Mouse (Mus musculus): ENCODE data around the gene Hist1h2bh. TPM values are rescaled to one million over a fixed set of nuclear protein-coding genes. Genes with fewer than 3 reads are reported as not detected.
"Not testable (repeated sequence)": the region's sequence is repeated elsewhere in the genome, so short reads cannot be mapped to it uniquely, and the experiment has no call there.

The Hist1h2bh gene
- 91.4 and 108 TPM in 2 replicates for total RNA-seq (2017)

- ATAC-seq (replicated peaks; ENCODE audit: low read depth, poor library complexity, severe bottlenecking): peak; percentile 84
Measured at GRCm38 (mm10) chr13:23542999-23543607, at the start of gene Hist1h2bh. Gene Hist1h2bh, minus strand, starts transcription at chr13:23543392.

GRCm38 (mm10) chr13:23592614-23593013 lies 49.4 kb upstream of the Hist1h2bh start:
- no peak for ATAC-seq (replicated peaks; ENCODE audit: low read depth, poor library complexity, severe bottlenecking)

- not testable (repeated sequence) for ATAC-seq (replicated peaks; ENCODE audit: low read depth, poor library complexity, severe bottlenecking)
Measured at GRCm38 (mm10) chr13:23591886-23592285, 48.7 kb upstream of the Hist1h2bh start.

GRCm38 (mm10) chr13:23591206-23591605 lies 48.0 kb upstream of the Hist1h2bh start:
- ATAC-seq (replicated peaks; ENCODE audit: low read depth, poor library complexity, severe bottlenecking): no peak

GRCm38 (mm10) chr13:23586940-23587225 lies 43.7 kb upstream of the Hist1h2bh start:
- ATAC-seq (replicated peaks; ENCODE audit: low read depth, poor library complexity, severe bottlenecking): no peak

- ATAC-seq (replicated peaks; ENCODE audit: low read depth, poor library complexity, severe bottlenecking): no peak
Measured at GRCm38 (mm10) chr13:23586099-23586939, 43.1 kb upstream of the Hist1h2bh start.

GRCm38 (mm10) chr13:23585442-23586098 lies 42.4 kb upstream of the Hist1h2bh start:
- peak; percentile 67 for ATAC-seq (replicated peaks; ENCODE audit: low read depth, poor library complexity, severe bottlenecking)

- ATAC-seq (replicated peaks; ENCODE audit: low read depth, poor library complexity, severe bottlenecking): peak; percentile 9; the same call in 1 of the 2 replicates
Measured at GRCm38 (mm10) chr13:23585029-23585441, 41.8 kb upstream of the Hist1h2bh start.

- no peak for ATAC-seq (replicated peaks; ENCODE audit: low read depth, poor library complexity, severe bottlenecking)
Measured at GRCm38 (mm10) chr13:23584331-23584730, 41.1 kb upstream of the Hist1h2bh start.

GRCm38 (mm10) chr13:23583387-23584068 lies 40.3 kb upstream of the Hist1h2bh start:
- no peak for ATAC-seq (replicated peaks; ENCODE audit: low read depth, poor library complexity, severe bottlenecking)

- ATAC-seq (replicated peaks; ENCODE audit: low read depth, poor library complexity, severe bottlenecking): peak; percentile 4; the same call in 1 of the 2 replicates
Measured at GRCm38 (mm10) chr13:23582219-23583056, 39.2 kb upstream of the Hist1h2bh start.

- ATAC-seq (replicated peaks; ENCODE audit: low read depth, poor library complexity, severe bottlenecking): peak; percentile 70
Measured at GRCm38 (mm10) chr13:23581408-23582218, 38.4 kb upstream of the Hist1h2bh start, which contains the start of gene Hist1h4d. Gene Hist1h4d, plus strand, starts transcription at chr13:23581598.

- ATAC-seq (replicated peaks; ENCODE audit: low read depth, poor library complexity, severe bottlenecking): no peak
Measured at GRCm38 (mm10) chr13:23577835-23578234, 34.6 kb upstream of the Hist1h2bh start.

- ATAC-seq (replicated peaks; ENCODE audit: low read depth, poor library complexity, severe bottlenecking): no peak
Measured at GRCm38 (mm10) chr13:23576906-23577639, 33.9 kb upstream of the Hist1h2bh start.

- ATAC-seq (replicated peaks; ENCODE audit: low read depth, poor library complexity, severe bottlenecking): no peak
Measured at GRCm38 (mm10) chr13:23576351-23576881, 33.2 kb upstream of the Hist1h2bh start.

- ATAC-seq (replicated peaks; ENCODE audit: low read depth, poor library complexity, severe bottlenecking): not testable (repeated sequence)
Measured at GRCm38 (mm10) chr13:23575864-23576313, 32.7 kb upstream of the Hist1h2bh start.

GRCm38 (mm10) chr13:23575271-23575851 lies 32.2 kb upstream of the Hist1h2bh start, which contains the start of gene Hist1h3d:
Gene Hist1h3d, plus strand, starts transcription at chr13:23575763.
- peak; percentile 42 for ATAC-seq (replicated peaks; ENCODE audit: low read depth, poor library complexity, severe bottlenecking)

Data from common myeloid progenitor, adult 5-6 weeks (primary cell).